Mouse (Mus musculus): ENCODE data around the gene Plaa. TPM values are rescaled to one million over a fixed set of nuclear protein-coding genes. Genes with fewer than 3 reads are reported as not detected.

Gene Plaa
- total and polyA plus RNA-seq, 3 experiments = 61.0 to 136 (median 134) TPM

DNA sequence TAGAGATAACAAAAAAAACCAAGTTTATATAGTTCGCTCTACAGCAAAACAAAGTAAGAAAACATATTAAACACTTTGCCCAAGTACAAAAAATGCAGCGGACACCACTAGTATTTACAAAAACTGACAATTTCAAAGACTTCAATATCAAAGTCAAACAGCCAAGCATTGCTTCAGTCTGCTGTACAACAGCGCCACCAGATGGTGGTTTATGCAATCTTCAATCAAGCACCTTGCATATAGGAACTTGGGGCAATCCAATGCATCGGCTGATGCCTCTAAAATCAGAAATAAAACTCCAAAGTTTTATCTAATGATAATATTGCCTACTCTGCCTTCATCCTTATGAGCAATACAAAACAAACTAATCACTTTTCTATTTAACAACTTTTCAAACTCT, 85.4 kb downstream of the Plaa start:
- H3K9me3 ChIP-seq (replicated peaks; ENCODE audit: low read length) = no peaks in the 10 kb centered on the region
- H3K27me3 ChIP-seq (replicated peaks) = no peaks in the 10 kb centered on the region
- no peak overlapping the region for H3K9ac ChIP-seq (ENCODE audit: insufficient read depth, low read depth)
- TF ChIP-seq CTCF (conservative IDR thresholded peaks at IDR 0.05 in 1 of 2, IDR thresholded peaks at IDR 0.05 in 1 of 2; ENCODE audit: low read depth in 2 of 2, low read length in 2 of 2) (peak; percentile 24 to 67; a peak in 2 of 4 replicates), TBP (conservative IDR thresholded peaks at IDR 0.05; ENCODE audit: low read depth, low read length) (no peak), MAX (IDR thresholded peaks at IDR 0.05; ENCODE audit: low read length) (no peak), POLR2A (IDR thresholded peaks at IDR 0.05; ENCODE audit: low read depth, low read length) (no peak), SMC3 (IDR thresholded peaks at IDR 0.05; ENCODE audit: low read depth, low read length) (peak; percentile 29; the same call in 1 of the 2 replicates), RAD21 (IDR thresholded peaks at IDR 0.05; ENCODE audit: low read depth, low read length) (peak; percentile 71), JUND (conservative IDR thresholded peaks at IDR 0.05; ENCODE audit: low read depth, low read length) (no peak)
- no peak overlapping the region for H3K4me2 ChIP-seq (ENCODE audit: insufficient read depth, low read depth, poor library complexity, severe bottlenecking)
- no peaks in the 10 kb centered on the region for H3K4me1 ChIP-seq (ENCODE audit: control insufficient read depth in 1 of 2, insufficient read depth in 2 of 2)
- in situ Hi-C loops (cut with MboI; ENCODE audit: low pct_ligation_motif_present, low pct_unique_long_range_greater_than_20kb, low sequenced_read_pairs) (no loop called here), dilution Hi-C loops (cut with MboI; ENCODE audit: extremely low pct_ligation_motif_present, extremely low pct_unique_long_range_greater_than_20kb, low sequenced_read_pairs) (no loop called here)
- H3K36me3 ChIP-seq (replicated peaks in 1 of 2; ENCODE audit: control insufficient read depth in 1 of 2, insufficient read depth in 1 of 2, low read length in 1 of 2) = peaks cover 3 to 20% of the 10 kb centered on the region in 2 experiments
- H3K79me2 ChIP-seq (replicated peaks; ENCODE audit: control insufficient read depth, extremely low read depth, insufficient read depth, poor library complexity, severe bottlenecking) = no peaks in the 10 kb centered on the region
- H3K4me3 ChIP-seq (replicated peaks in 1 of 3; ENCODE audit: low read depth in 2 of 3, low read length in 2 of 3, poor library complexity in 1 of 3) = no peak overlapping the region
- no peak overlapping the region for H3K27ac ChIP-seq (ENCODE audit: insufficient read depth, low read depth)
- DNase-seq (ENCODE audit: extremely low read depth) = peak; percentile 53

Other genes with a start within 250 kb of the Plaa start
- gene Gm10306, start 46.7 kb downstream of the Plaa start, total RNA-seq (2012; rRNA removed) = 0.68 and 2.3 TPM in 2 replicates
- not detected in 2 replicates for gene Gm10306, start 46.7 kb downstream of the Plaa start, total RNA-seq (2014; rRNA removed)
- gene Gm10306, start 46.7 kb downstream of the Plaa start, polyA plus RNA-seq (2012; ENCODE audit: insufficient read length, low read depth) = not detected in 2 replicates
- 10.2 and 12.2 TPM in 2 replicates for gene Caap1, start 46.4 kb downstream of the Plaa start, total RNA-seq (2012; rRNA removed)
- gene Caap1, start 46.4 kb downstream of the Plaa start, total RNA-seq (2014; rRNA removed) = 34.1 and 40.3 TPM in 2 replicates
- gene Caap1, start 46.4 kb downstream of the Plaa start, polyA plus RNA-seq (2012; ENCODE audit: insufficient read length, low read depth) = 18.7 and 19.2 TPM in 2 replicates
- 5.9 and 7.8 TPM in 2 replicates for gene Ift74, start 11.2 kb upstream of the Plaa start, total RNA-seq (2012; rRNA removed)
- 15.0 and 16.7 TPM in 2 replicates for gene Ift74, start 11.2 kb upstream of the Plaa start, total RNA-seq (2014; rRNA removed)
- gene Ift74, start 11.2 kb upstream of the Plaa start, polyA plus RNA-seq (2012; ENCODE audit: insufficient read length, low read depth) = 12.1 and 12.5 TPM in 2 replicates
- gene Lrrc19, start 46.9 kb upstream of the Plaa start, total RNA-seq (2012; rRNA removed) = not detected in 2 replicates
- gene Lrrc19, start 46.9 kb upstream of the Plaa start, total RNA-seq (2014; rRNA removed) = not detected in 2 replicates
- gene Lrrc19, start 46.9 kb upstream of the Plaa start, polyA plus RNA-seq (2012; ENCODE audit: insufficient read length, low read depth) = not detected in 2 replicates
- gene Tek, start 136.0 kb upstream of the Plaa start, total RNA-seq (2012; rRNA removed) = 0.08 and 0.47 TPM in 2 replicates
- 0.17 and 0.23 TPM in 2 replicates for gene Tek, start 136.0 kb upstream of the Plaa start, total RNA-seq (2014; rRNA removed)
- 0.06 TPM in 1 of 2 replicates, not detected in the other for gene Tek, start 136.0 kb upstream of the Plaa start, polyA plus RNA-seq (2012; ENCODE audit: insufficient read length, low read depth)